Mouse (Mus musculus): Measurements from ENCODE around the gene Antxrl. TPM values are rescaled to one million over a fixed set of nuclear protein-coding genes. Genes with fewer than 3 reads are reported as not detected.

Gene Antxrl
- polyA plus RNA-seq (2015; fragmentation: Nextera tagmentation; extraction: Ambion mirVana) = not detected in 2 replicates

DNA sequence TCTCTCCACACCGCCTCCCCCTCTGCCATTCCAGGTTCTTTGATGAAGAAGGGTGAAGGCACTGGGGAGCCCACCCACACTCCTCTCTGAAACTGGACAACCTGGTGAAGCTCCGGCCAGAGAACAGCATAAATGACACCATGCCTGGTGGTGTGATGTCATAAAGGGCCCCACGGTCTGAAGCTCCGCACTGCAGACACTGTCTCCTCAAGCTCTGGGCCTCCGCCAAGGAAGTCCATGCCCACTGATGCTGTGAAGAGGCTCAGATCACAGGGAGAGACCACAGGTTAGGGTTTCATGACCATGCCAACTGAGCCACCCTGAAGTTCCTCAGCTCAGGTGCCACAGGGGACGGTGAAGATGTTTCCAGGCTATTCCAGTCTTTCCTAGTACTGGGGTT, at the start of gene Antxrl:
Antxrl (plus strand) TSS at position 192 of the 400 bp plus-strand sequence.
- no peaks in the 10 kb centered on the region for H3K9me3 ChIP-seq (replicated peaks)
- H3K4me2 ChIP-seq = no peak within 1 kb of the TSS
- no peaks in the 10 kb centered on the region for H3K36me3 ChIP-seq
- WGBS = 76% methylated on average over 6 of the region's 6 CpGs
- no peak within 1 kb of the TSS for H3K4me3 ChIP-seq (replicated peaks)
- no peak for ATAC-seq (replicated peaks; ENCODE audit: low FRiP score)
- no peaks in the 10 kb centered on the region for H3K4me1 ChIP-seq
- H3K9ac ChIP-seq = no peak within 1 kb of the TSS
- H3K27ac ChIP-seq = no peak within 1 kb of the TSS
- H3K27me3 ChIP-seq = no peaks in the 10 kb centered on the region

DNA sequence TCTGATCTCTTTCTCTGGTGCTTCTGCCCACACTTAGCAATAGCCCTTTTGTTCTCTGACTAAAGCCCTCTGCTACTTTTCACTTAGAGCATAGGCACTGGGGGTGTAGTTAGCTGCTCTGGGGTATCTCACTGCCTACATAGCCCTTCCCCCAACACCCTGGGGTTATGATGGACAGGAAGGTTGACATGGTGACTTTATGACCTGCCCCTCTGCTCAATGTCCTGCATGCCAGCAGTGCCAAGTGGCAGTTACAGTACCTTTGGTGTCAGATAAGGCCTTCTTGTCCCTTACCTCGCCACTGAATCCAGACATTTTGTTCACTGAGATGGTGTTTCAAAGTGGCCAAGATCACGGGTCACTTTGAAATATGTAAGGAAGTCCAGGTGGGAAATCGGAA, 37.4 kb upstream of the Antxrl start, which contains the start of gene Gm30083:
Gm30083 (minus strand) TSS at position 120 of the 400 bp plus-strand sequence.
- no peak within 1 kb of the TSS for H3K9ac ChIP-seq
- H3K4me2 ChIP-seq = no peak within 1 kb of the TSS
- H3K27me3 ChIP-seq = no peaks in the 10 kb centered on the region
- no peak within 1 kb of the TSS for H3K27ac ChIP-seq
- no peaks in the 10 kb centered on the region for H3K36me3 ChIP-seq
- H3K9me3 ChIP-seq (replicated peaks) = no peaks in the 10 kb centered on the region
- ATAC-seq (replicated peaks; ENCODE audit: low FRiP score) = no peak
- H3K4me1 ChIP-seq = no peaks in the 10 kb centered on the region
- H3K4me3 ChIP-seq (replicated peaks) = no peak within 1 kb of the TSS
- 88% methylated on average over 3 of the region's 3 CpGs for WGBS

DNA sequence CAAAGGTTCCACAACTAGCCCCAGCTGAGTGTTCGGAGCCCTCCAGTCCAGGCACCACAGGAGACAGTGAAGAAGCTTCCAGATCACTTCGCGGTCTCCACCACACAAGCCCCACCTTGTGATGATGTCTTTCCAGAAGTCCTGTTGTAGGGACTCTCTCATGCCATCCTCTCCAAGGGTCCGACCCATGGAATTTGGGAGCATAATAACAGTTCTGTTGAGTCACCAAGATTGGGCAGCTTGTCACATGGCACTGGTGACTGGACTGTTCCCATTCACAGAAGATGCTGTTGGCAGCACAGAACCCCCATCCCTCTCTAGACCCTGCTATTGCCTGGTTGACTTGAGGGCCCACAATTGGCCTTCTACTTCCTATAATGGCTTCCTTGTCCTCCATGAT, 36.1 kb upstream of the Antxrl start, which contains the start of gene Gm5460:
Gm5460 (plus strand) TSS at position 378 of the 400 bp plus-strand sequence.
- ATAC-seq (replicated peaks; ENCODE audit: low FRiP score) = no peak
- Histone ChIP-seq H3K9ac (no peak within 1 kb of the TSS), H3K4me1 (no peaks in the 10 kb centered on the region), H3K27me3 (no peaks in the 10 kb centered on the region), H3K27ac (no peak within 1 kb of the TSS), H3K36me3 (no peaks in the 10 kb centered on the region), H3K4me3 (replicated peaks) (no peak within 1 kb of the TSS), H3K9me3 (replicated peaks) (no peaks in the 10 kb centered on the region), H3K4me2 (no peak within 1 kb of the TSS)
- WGBS = 95% methylated on average over 4 of the region's 4 CpGs

DNA sequence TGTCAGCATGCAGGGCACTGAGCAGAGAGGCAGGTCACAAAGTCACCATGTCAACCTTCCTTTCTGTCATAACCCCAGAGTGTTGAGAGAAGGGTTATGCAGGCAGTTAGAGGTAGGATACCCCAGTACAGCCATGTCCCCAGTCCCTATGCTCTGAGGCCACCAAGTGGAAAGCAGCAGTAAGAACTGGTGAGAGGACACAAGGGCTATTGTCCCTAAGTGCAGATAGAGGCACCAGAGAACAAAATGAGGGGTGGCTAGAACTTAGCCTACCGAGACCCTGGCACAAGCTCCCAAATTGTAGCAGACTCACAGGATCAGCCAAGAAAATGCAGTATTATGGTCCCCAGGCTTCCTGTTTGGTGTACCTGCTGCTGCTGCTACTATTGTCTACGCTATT, 35.6 kb upstream of the Antxrl start:
- Histone ChIP-seq H3K27me3 (no peaks in the 10 kb centered on the region), H3K36me3 (no peaks in the 10 kb centered on the region), H3K9ac (no peak overlapping the region), H3K9me3 (replicated peaks) (no peaks in the 10 kb centered on the region), H3K4me2 (no peak overlapping the region), H3K4me3 (replicated peaks) (no peak overlapping the region), H3K27ac (no peak overlapping the region), H3K4me1 (no peaks in the 10 kb centered on the region)
- WGBS = 95% methylated on average over 2 of the region's 2 CpGs
- no peak for ATAC-seq (replicated peaks; ENCODE audit: low FRiP score)

DNA sequence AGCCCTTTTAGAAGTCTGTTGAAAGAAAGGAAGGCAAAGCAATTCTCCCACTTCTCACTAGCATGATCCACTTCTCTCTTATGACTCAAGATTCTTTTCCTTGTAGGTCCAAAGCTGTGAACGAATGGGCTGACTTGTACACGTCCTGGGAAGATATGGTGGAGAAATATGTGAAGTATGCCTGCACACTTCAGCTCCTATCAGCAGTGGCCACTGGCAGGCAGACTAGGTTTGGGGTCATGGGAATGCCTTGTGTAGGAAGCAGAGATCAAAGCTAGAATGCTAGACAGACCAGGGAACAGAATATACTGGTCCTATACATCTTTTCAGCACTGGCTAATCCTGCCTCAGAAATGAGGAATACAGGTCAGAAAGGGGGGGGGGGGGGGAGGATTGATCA, 25.8 kb upstream of the Antxrl start:
- Histone ChIP-seq H3K27me3 (no peaks in the 10 kb centered on the region), H3K4me1 (no peaks in the 10 kb centered on the region), H3K36me3 (no peaks in the 10 kb centered on the region), H3K4me3 (replicated peaks) (no peak overlapping the region), H3K9ac (no peak overlapping the region), H3K27ac (no peak overlapping the region), H3K9me3 (replicated peaks) (peaks cover 7% of the 10 kb centered on the region; the same call in 1 of the 2 replicates), H3K4me2 (no peak overlapping the region)
- ATAC-seq (replicated peaks; ENCODE audit: low FRiP score) = no peak
- WGBS = 81% methylated on average over 2 of the region's 2 CpGs

DNA sequence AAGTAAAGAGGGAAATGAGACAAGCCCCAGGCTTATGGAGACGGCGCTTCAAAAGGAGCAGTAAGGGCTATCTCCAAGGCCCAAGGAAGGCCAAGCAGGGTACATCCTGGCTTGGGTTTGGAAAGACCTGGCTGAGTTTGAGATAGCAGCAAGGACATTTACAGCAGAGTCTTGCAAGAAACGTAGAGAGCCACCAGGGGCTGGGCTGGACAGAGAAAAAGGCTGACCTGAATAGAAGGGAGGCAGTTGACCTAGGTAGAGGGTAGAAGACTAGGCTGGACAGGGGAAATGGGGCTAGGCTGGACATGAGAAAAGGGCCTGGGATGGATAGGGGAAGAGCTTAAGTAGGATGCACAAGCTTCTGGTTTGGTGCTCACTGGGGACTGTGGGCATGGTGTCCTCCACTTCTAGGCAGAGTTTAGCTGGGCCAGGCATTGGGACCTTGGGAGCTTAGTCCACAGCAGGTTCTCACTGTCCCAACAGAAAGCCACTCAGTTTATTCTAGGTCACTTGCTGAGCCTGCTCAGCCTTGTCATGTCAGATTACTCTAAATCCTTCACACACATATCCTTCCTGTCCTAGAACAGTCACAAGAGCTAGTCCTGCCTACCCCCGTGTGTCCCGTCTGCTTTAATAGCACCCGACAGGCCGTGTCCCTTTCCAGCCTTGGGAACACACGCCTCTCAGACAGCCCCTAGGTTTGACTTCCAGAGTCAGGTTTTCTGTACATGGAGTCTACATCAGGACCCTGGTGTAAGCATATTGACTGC, 18.5 kb upstream of the Antxrl start:
- WGBS = 82% methylated on average over 8 of the region's 8 CpGs
- Histone ChIP-seq H3K27me3 (no peaks in the 10 kb centered on the region), H3K4me1 (no peaks in the 10 kb centered on the region), H3K4me3 (replicated peaks) (no peak overlapping the region), H3K4me2 (no peak overlapping the region), H3K36me3 (no peaks in the 10 kb centered on the region), H3K9ac (no peak overlapping the region), H3K27ac (no peak overlapping the region), H3K9me3 (replicated peaks) (no peaks in the 10 kb centered on the region)
- no peak for ATAC-seq (replicated peaks; ENCODE audit: low FRiP score)

DNA sequence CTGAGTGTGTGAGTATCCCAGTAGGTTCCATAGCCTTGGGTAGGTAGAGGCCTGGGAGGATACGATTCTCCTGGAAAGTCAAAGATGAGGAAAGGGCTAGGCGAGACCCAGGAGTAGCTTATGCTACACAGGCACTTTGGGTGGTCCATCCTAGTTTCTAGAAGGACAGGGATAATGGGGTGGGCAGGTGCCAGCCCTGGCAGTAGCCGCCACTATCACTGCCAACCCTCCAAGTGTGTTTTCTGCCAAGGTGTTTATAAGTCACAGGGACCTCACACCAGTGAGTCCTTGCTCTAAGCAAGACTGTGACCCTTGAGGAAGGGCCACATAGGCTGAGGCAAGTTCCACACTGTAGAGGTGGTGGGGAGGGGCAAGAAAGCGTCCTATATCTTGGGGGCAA, 11.3 kb upstream of the Antxrl start:
- ATAC-seq (replicated peaks; ENCODE audit: low FRiP score) = no peak
- no peaks in the 10 kb centered on the region for H3K9me3 ChIP-seq (replicated peaks)
- no peaks in the 10 kb centered on the region for H3K4me1 ChIP-seq
- H3K4me2 ChIP-seq = no peak overlapping the region
- no peak overlapping the region for H3K27ac ChIP-seq
- 83% methylated on average over 4 of the region's 4 CpGs for whole genome bisulfite sequencing
- no peak overlapping the region for H3K4me3 ChIP-seq (replicated peaks)
- H3K9ac ChIP-seq = no peak overlapping the region
- no peaks in the 10 kb centered on the region for H3K27me3 ChIP-seq
- H3K36me3 ChIP-seq = no peaks in the 10 kb centered on the region

GRCm38 (mm10) chr14:34043341-34043740, 9.2 kb upstream of the Antxrl start:
- Histone ChIP-seq H3K9ac (no peak overlapping the region), H3K36me3 (no peaks in the 10 kb centered on the region), H3K27me3 (no peaks in the 10 kb centered on the region), H3K4me1 (no peaks in the 10 kb centered on the region), H3K4me2 (no peak overlapping the region), H3K27ac (no peak overlapping the region), H3K4me3 (replicated peaks) (no peak overlapping the region), H3K9me3 (replicated peaks) (no peaks in the 10 kb centered on the region)
- 52% methylated on average over 3 of the region's 3 CpGs for WGBS
- no peak for ATAC-seq (replicated peaks; ENCODE audit: low FRiP score)

DNA sequence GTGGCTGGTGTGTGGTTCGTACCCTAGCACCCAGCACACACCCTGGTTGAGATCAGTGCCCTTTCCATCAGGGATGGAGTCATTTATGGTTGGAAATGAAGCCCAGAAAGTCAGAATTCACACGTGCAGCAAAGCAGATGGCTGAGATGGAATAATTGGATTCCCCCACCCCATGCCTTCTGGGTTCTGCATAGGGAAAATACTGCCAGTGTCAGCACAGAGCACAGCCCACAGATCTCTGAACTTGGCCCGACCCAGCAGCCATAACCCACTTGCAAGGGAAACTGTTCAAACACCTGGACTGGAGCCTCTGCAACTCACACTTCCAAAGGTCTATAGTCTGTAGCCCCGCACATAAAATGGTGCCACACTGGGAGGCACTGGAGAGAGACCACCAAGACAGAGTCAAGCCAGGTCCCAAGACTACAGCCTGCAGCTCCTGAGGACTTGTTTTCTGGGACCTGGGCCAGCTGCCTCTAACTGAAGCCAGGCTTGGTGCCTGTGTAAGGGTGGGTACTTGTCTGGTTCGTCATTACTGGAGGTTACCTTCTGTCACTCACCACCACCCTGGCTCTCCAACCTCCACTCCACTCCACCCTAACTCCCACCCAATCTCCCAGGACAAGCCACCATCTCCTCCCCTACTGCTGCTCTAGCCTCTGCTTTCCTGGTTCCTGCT, 2.3 kb upstream of the Antxrl start:
- Histone ChIP-seq H3K4me2 (no peak overlapping the region), H3K27me3 (no peaks in the 10 kb centered on the region), H3K9ac (no peak overlapping the region), H3K4me1 (no peaks in the 10 kb centered on the region), H3K27ac (no peak overlapping the region), H3K36me3 (no peaks in the 10 kb centered on the region), H3K4me3 (replicated peaks) (no peak overlapping the region), H3K9me3 (replicated peaks) (no peaks in the 10 kb centered on the region)
- no peak for ATAC-seq (replicated peaks; ENCODE audit: low FRiP score)
- 70% methylated on average over 5 of the region's 5 CpGs for WGBS

DNA sequence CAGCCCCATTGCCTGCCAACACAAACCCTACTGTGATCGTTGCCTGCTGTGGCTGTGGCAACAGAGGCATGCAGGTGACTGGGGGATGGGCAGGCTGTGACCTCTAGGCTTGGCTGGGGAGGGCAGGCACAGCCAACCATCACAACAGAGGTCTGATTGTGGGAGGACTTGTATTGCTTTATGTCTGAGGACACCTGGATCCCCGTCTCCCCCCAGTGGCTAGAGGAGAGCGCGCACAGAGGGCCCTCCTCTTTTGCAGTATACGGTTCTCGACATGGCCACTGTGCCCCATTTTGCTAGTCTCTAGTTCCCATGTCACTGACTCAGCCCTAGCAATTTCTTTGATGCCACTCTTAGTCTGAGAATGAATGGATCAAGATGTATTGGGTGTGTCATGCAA, 19.2 kb downstream of the Antxrl start:
- Histone ChIP-seq H3K36me3 (no peaks in the 10 kb centered on the region), H3K4me3 (replicated peaks) (no peak overlapping the region), H3K9ac (no peak overlapping the region), H3K4me2 (no peak overlapping the region), H3K4me1 (peaks cover 10% of the 10 kb centered on the region), H3K9me3 (replicated peaks) (no peaks in the 10 kb centered on the region), H3K27ac (no peak overlapping the region), H3K27me3 (no peaks in the 10 kb centered on the region)
- 64% methylated on average over 6 of the region's 6 CpGs for WGBS
- no peak; the same call in 1 of the 2 replicates for ATAC-seq (replicated peaks; ENCODE audit: low FRiP score)

- no peak for ATAC-seq (replicated peaks; ENCODE audit: low FRiP score)
- Histone ChIP-seq H3K4me1 (peaks cover 10% of the 10 kb centered on the region), H3K4me3 (replicated peaks) (no peak overlapping the region), H3K4me2 (no peak overlapping the region), H3K36me3 (no peaks in the 10 kb centered on the region), H3K9ac (no peak overlapping the region), H3K27me3 (no peaks in the 10 kb centered on the region), H3K27ac (no peak overlapping the region), H3K9me3 (replicated peaks) (no peaks in the 10 kb centered on the region)
- 44% methylated on average over 4 of the region's 4 CpGs for WGBS
Measured at GRCm38 (mm10) chr14:34075346-34075745, 22.8 kb downstream of the Antxrl start.

DNA sequence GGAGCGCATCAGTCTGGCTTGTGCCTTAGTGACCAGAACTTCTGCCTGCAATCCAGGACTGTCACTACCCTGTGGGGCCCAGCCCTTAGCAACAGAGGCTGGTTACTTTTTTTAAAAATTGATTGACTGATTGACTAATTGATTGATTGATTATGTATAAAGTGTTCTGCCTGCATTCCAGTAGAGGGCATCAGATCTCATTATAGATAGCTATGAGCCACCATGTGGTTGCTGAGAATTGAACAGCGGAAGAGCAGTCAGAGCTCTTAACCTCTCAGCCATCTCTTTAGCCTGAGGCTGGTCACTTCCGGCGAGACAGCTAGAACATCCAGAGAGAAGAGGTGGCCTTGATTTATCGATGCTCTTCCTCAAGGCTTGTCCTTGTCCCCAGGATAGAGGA, 24.7 kb downstream of the Antxrl start:
- ATAC-seq (replicated peaks; ENCODE audit: low FRiP score) = no peak
- no peaks in the 10 kb centered on the region for H3K9me3 ChIP-seq (replicated peaks)

More for the DNA sequence above, 24.7 kb downstream of the Antxrl start:
- H3K27ac ChIP-seq = no peak overlapping the region
- H3K36me3 ChIP-seq = no peaks in the 10 kb centered on the region
- no peak overlapping the region for H3K4me3 ChIP-seq (replicated peaks)
- WGBS = 59% methylated on average over 5 of the region's 5 CpGs
- H3K9ac ChIP-seq = no peak overlapping the region
- no peaks in the 10 kb centered on the region for H3K27me3 ChIP-seq
- peaks cover 10% of the 10 kb centered on the region for H3K4me1 ChIP-seq
- no peak overlapping the region for H3K4me2 ChIP-seq
